ENCODE assay signal across 8 mouse cellular contexts in the genomic region with DNA sequence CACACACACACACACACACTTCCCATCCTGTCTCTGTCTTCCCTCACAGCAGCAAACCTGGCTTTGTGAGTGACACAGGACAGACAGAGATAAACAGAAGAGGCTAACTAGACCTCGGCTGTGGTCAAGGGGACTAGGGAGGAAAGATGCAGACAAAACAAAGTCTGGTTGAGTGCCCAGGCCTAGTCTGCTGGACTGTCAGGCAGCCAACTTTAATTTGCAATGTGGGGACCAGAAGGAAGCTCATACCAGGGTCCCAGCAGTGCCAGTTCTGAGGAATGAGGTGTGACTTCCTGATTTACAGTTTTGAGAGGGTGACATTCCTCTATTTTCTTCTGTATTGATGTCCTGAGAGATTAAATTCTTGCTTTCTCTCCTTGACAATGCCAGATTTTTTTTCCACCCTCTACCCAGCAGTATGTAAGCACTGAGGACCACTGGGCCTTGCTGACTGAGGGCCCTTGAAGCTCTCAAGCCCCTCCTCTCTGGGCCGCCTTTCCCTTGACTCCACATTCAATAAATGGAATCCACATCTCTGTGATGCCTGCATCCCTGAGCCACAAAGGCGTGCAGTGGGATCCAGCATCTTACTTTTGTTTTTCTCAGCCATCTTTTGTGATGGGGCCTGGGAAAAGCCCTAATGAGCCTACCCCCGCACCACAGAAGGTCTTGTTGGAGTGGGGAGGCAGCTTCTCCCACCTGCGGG.
DNase-seq lines count a peak whose midpoint lies in the region; ATAC-seq lines count a peak whose summit lies in the region.

No protein-coding gene starts in this region.

- no peaks in the 10 kb centered on the region for H3K36me3 ChIP-seq in embryonic facial prominence, embryonic 13.5 days
- H3K36me3 ChIP-seq in hindbrain, embryonic 11.5 days (ENCODE audit: control insufficient read depth, insufficient read depth, low read length), result no peaks in the 10 kb centered on the region
- no peaks in the 10 kb centered on the region for H3K36me3 ChIP-seq in midbrain, embryonic 12.5 days

- H3K27me3 ChIP-seq in embryonic facial prominence, embryonic 13.5 days, result no peaks in the 10 kb centered on the region
- H3K27me3 ChIP-seq in hindbrain, embryonic 11.5 days (ENCODE audit: control insufficient read depth, insufficient read depth, low read length), result no peaks in the 10 kb centered on the region
- H3K27me3 ChIP-seq in midbrain, embryonic 12.5 days, result no peaks in the 10 kb centered on the region

- WGBS in embryonic facial prominence, embryonic 13.5 days, result 13% methylated on average over 5 of the region's 5 CpGs
- WGBS in hindbrain, embryonic 11.5 days, result 17% methylated on average over 5 of the region's 5 CpGs
- WGBS in midbrain, embryonic 12.5 days, result 19% methylated on average over 5 of the region's 5 CpGs

- H3K4me3 ChIP-seq in embryonic facial prominence, embryonic 13.5 days, result no peak overlapping the region
- no peak overlapping the region for H3K4me3 ChIP-seq in hindbrain, embryonic 11.5 days (ENCODE audit: low read depth, low read length)
- H3K4me3 ChIP-seq in midbrain, embryonic 12.5 days, result no peak overlapping the region

- no peaks in the 10 kb centered on the region for H3K9me3 ChIP-seq in embryonic facial prominence, embryonic 13.5 days
- no peaks in the 10 kb centered on the region for H3K9me3 ChIP-seq in hindbrain, embryonic 11.5 days (ENCODE audit: control insufficient read depth, low read length)
- no peaks in the 10 kb centered on the region for H3K9me3 ChIP-seq in midbrain, embryonic 12.5 days

- H3K27ac ChIP-seq in embryonic facial prominence, embryonic 13.5 days, result peak overlapping the region; percentile 69
- peak overlapping the region; percentile 65 for H3K27ac ChIP-seq in hindbrain, embryonic 11.5 days (ENCODE audit: low read depth, low read length)
- H3K27ac ChIP-seq in midbrain, embryonic 12.5 days (replicated peaks), result peak overlapping the region; percentile 60

- H3K4me1 ChIP-seq in embryonic facial prominence, embryonic 13.5 days, result peaks cover 26% of the 10 kb centered on the region
- H3K4me1 ChIP-seq in hindbrain, embryonic 11.5 days (replicated peaks; ENCODE audit: control insufficient read depth, insufficient read depth, low read length), result peaks cover 7% of the 10 kb centered on the region; the same call in 1 of the 2 replicates
- H3K4me1 ChIP-seq in midbrain, embryonic 12.5 days, result peaks cover 25% of the 10 kb centered on the region

- ATAC-seq in cerebellum, adult (ENCODE audit: insufficient number of reproducible peaks, low FRiP score, low TSS enrichment), result no peak
- ATAC-seq in embryonic facial prominence, embryonic 13.5 days (ENCODE audit: insufficient number of reproducible peaks, insufficient read depth, low FRiP score, low TSS enrichment, low read depth), result no peak
- peak; percentile 87 for ATAC-seq in hindbrain, embryonic 11.5 days (ENCODE audit: low FRiP score)
- peak; percentile 86 for ATAC-seq in midbrain, embryonic 12.5 days (ENCODE audit: low FRiP score, low read depth)

- intact Hi-C loops in left cerebral cortex, postnatal 14 days (cut with DNase I), result loop anchor here (5.0 kb wide), 1 partner anchor 198 kb away; no protein-coding TSS in a partner anchor

- peak overlapping the region; percentile 32 for H3K4me2 ChIP-seq in embryonic facial prominence, embryonic 13.5 days
- H3K4me2 ChIP-seq in hindbrain, embryonic 11.5 days (replicated peaks; ENCODE audit: low read depth, low read length), result peak overlapping the region; percentile 19; the same call in 1 of the 2 replicates
- peak overlapping the region; percentile 23 for H3K4me2 ChIP-seq in midbrain, embryonic 12.5 days (replicated peaks)

- DNase-seq in cerebellum, postnatal 10 days, result peak; percentile 71 to 72
- DNase-seq in hindbrain, embryonic 11.5 days (ENCODE audit: low spot score), result peak; percentile 47
- no peak for DNase-seq in cerebellum, postnatal 36 days
- no peak for DNase-seq in adrenal gland, postnatal 10 days
- DNase-seq in left cerebral cortex, postnatal 14 days (ENCODE audit: low spot score in 2 of 2), result no peak

- no peak overlapping the region for H3K9ac ChIP-seq in embryonic facial prominence, embryonic 13.5 days
- H3K9ac ChIP-seq in hindbrain, embryonic 11.5 days (ENCODE audit: low read depth, low read length), result 0 out of 2 replicates have a peak overlapping the region, but pooled peaks have one; percentile 40
- 0 out of 2 replicates have a peak overlapping the region, but pooled peaks have one; percentile 2 for H3K9ac ChIP-seq in midbrain, embryonic 12.5 days (replicated peaks)

Comparison
In these comparisons a context has a peak if more than half of its experiments do, and no peak if none do; other contexts are left out.
1. DNase-seq: peak in cerebellum, postnatal 10 days (2 of 2) and hindbrain, embryonic 11.5 days (single experiment); none in cerebellum, postnatal 36 days (0 of 2), adrenal gland, postnatal 10 days (single experiment) and left cerebral cortex, postnatal 14 days (0 of 2).
2. ATAC-seq: peak in hindbrain, embryonic 11.5 days (single experiment) and midbrain, embryonic 12.5 days (single experiment); none in cerebellum, adult (single experiment) and embryonic facial prominence, embryonic 13.5 days (single experiment).
3. Peak in every context shown above with its lines, with median percentiles within 50 percentile points of each other: H3K27ac ChIP-seq and H3K4me2 ChIP-seq.